Mouse (Mus musculus): ENCODE measurements around the gene Dennd1b. TPM values are rescaled to one million over a fixed set of nuclear protein-coding genes. Genes with fewer than 3 reads are reported as not detected.

The Dennd1b gene
- polyA plus RNA-seq (2014; fragmentation: Nextera tagmentation; extraction: Ambion mirVana) = 10.7 and 13.1 TPM in 2 replicates

DNA sequence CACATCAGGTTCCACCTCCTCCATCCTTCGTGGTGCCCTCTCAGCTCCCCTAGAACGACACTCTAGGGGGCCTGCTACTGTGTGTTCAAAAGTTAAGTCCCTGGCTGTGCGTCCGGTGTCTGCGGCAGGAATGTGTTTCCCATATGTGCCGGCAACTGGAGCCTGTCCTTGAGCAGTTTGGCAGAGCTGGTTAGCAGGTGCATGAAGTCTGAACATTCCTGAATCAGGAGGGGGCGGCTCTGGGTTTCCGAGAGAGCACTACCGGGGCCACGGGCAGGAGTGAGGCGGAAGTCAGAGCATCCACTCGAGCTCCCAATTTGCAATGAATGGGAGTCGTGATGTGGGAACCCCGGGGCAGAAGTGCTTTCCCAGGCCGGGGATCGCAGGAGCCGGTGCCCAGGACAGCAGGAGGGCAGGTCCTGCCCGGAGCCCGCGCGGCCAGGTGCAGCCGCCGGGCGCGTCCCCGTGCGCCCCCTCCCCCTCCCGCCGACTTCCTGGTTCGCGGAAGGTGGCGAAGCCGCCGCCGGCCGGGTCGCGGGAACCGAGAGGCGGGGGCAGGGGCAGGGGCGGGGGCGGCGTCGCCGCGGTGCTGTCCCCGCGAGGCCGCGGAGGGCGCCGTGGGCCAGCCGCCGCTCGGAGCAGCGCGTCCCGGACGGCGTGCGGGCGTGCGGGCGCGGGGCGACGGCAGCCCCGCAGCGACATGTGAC lies at the start of gene Dennd1b:
Gene Dennd1b (plus strand): TSS at position 275 of the 707 bp plus-strand sequence.
- no peaks in the 10 kb centered on the region for H3K9me3 ChIP-seq (ENCODE audit: control insufficient read depth, low read length)
- H3K9ac ChIP-seq (ENCODE audit: low read depth, low read length) = peak within 1 kb of the TSS; percentile 91
- WGBS = 1% methylated on average over 40 of the region's 69 CpGs
- peak within 1 kb of the TSS; percentile 82 for H3K4me3 ChIP-seq (ENCODE audit: low read length)
- H3K36me3 ChIP-seq (ENCODE audit: control insufficient read depth, insufficient read depth, low read length) = no peaks in the 10 kb centered on the region; the same call in 1 of the 2 replicates
- peaks cover 9% of the 10 kb centered on the region; the same call in 1 of the 2 replicates for H3K4me1 ChIP-seq (ENCODE audit: control insufficient read depth, insufficient read depth, low read length)
- peak; percentile 77 for ATAC-seq (ENCODE audit: low FRiP score, low TSS enrichment)
- peak within 1 kb of the TSS; percentile 62 for H3K4me2 ChIP-seq (replicated peaks; ENCODE audit: low read depth, low read length)
- no peaks in the 10 kb centered on the region for H3K27me3 ChIP-seq (ENCODE audit: control insufficient read depth, insufficient read depth, low read length)
- peak within 1 kb of the TSS; percentile 83 for H3K27ac ChIP-seq (ENCODE audit: low read depth, low read length)

DNA sequence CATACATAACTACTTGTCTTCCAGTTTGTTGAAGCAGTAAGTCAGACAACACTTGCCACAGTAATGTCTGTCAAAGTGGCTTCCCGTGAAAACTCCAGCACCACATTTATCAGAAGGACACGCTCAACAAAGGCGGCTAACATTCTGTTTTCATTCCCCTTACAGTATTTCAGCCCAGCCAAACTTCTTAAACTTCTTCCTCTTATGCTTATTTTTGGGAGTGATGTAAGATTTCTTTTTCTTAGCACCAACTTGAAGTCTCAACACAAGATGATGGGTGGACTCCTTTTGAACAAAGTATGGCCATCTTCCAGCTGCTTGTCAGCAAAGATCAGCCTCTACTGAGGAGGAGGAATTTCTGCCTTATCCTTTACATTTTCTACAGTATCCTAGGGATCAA lies 47.6 kb upstream of the Dennd1b start:
- Histone ChIP-seq H3K9ac (ENCODE audit: low read depth, low read length) (no peak overlapping the region), H3K4me1 (ENCODE audit: control insufficient read depth, insufficient read depth, low read length) (no peaks in the 10 kb centered on the region), H3K9me3 (ENCODE audit: control insufficient read depth, low read length) (no peaks in the 10 kb centered on the region), H3K4me3 (ENCODE audit: low read length) (no peak overlapping the region), H3K4me2 (replicated peaks; ENCODE audit: low read depth, low read length) (no peak overlapping the region), H3K36me3 (ENCODE audit: control insufficient read depth, insufficient read depth, low read length) (no peaks in the 10 kb centered on the region), H3K27ac (ENCODE audit: low read depth, low read length) (no peak overlapping the region), H3K27me3 (ENCODE audit: control insufficient read depth, insufficient read depth, low read length) (no peaks in the 10 kb centered on the region)
- no peak for ATAC-seq (ENCODE audit: low FRiP score, low TSS enrichment)
- WGBS = 98% methylated on average over 3 of the region's 3 CpGs

DNA sequence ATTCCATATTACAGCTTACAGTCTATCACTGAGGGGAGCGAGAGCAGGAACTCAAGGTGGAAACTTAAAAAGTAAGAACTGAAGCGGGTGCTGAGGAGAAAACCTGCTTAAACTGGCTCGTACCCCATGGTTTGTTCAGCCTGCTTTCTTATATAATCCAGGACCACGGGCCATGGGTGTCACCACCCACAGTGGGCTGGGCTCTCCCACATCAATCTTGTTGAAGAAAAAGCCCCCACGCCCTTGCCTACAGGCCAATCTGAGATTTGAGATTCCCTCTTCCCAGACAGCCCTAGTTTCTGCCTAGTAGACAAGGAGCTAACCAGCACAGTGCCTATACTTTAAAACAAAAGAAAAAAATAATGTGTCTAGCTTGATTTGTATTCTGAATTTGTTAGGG lies 43.6 kb upstream of the Dennd1b start:
- no peak overlapping the region for H3K27ac ChIP-seq (ENCODE audit: low read depth, low read length)
- no peak overlapping the region for H3K4me3 ChIP-seq (ENCODE audit: low read length)
- H3K36me3 ChIP-seq (ENCODE audit: control insufficient read depth, insufficient read depth, low read length) = no peaks in the 10 kb centered on the region
- H3K4me1 ChIP-seq (ENCODE audit: control insufficient read depth, insufficient read depth, low read length) = no peaks in the 10 kb centered on the region
- no peak overlapping the region for H3K9ac ChIP-seq (ENCODE audit: low read depth, low read length)
- no peak for ATAC-seq (ENCODE audit: low FRiP score, low TSS enrichment)
- WGBS = 80% methylated on average over 5 of the region's 5 CpGs
- no peak overlapping the region for H3K4me2 ChIP-seq (replicated peaks; ENCODE audit: low read depth, low read length)
- H3K9me3 ChIP-seq (ENCODE audit: control insufficient read depth, low read length) = no peaks in the 10 kb centered on the region
- no peaks in the 10 kb centered on the region for H3K27me3 ChIP-seq (ENCODE audit: control insufficient read depth, insufficient read depth, low read length)

DNA sequence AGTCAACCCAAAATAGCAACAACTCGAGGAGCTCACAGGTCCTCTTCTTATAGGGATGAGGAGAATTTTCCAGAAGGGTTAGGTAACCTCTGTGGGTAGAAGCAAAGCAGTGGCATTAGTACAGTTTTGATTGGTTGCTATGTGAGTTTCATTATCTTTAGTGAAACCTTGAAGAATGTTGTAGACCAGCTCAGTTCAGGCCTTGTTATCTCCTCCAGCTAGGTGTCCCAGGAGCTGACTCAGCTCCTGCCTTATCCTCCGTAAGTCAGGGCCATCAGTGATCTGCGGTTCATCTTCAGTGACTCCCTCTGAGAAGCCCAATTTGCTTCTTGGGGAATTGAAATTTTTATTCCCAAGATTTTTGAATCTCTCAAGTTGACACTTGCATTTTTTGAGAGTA lies 43.2 kb upstream of the Dennd1b start:
- Histone ChIP-seq H3K9ac (ENCODE audit: low read depth, low read length) (no peak overlapping the region), H3K4me2 (replicated peaks; ENCODE audit: low read depth, low read length) (no peak overlapping the region), H3K27me3 (ENCODE audit: control insufficient read depth, insufficient read depth, low read length) (no peaks in the 10 kb centered on the region), H3K27ac (ENCODE audit: low read depth, low read length) (no peak overlapping the region), H3K4me3 (ENCODE audit: low read length) (no peak overlapping the region), H3K4me1 (ENCODE audit: control insufficient read depth, insufficient read depth, low read length) (no peaks in the 10 kb centered on the region), H3K9me3 (ENCODE audit: control insufficient read depth, low read length) (no peaks in the 10 kb centered on the region), H3K36me3 (ENCODE audit: control insufficient read depth, insufficient read depth, low read length) (no peaks in the 10 kb centered on the region)
- 84% methylated on average over 3 of the region's 3 CpGs for WGBS
- no peak for ATAC-seq (ENCODE audit: low FRiP score, low TSS enrichment)

DNA sequence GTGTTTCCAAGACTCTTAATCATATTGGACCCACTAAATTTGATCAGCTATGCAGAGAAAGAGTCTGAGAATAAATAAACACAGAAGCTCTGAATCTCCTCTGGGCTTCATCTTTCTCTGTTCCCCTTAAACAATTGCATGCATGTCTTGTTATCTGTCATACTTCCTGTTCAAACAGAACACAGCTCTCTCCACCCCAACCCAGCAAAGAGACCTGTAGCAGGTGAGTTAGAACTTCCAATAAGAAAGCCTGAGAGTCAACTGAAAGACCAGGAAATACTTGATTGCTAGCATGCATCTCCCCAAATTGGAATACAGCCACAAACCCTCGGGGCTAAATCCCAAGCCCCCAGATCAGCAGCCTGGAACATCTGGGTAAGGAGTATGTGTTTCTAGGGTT lies 42.4 kb upstream of the Dennd1b start:
- no peaks in the 10 kb centered on the region for H3K9me3 ChIP-seq (ENCODE audit: control insufficient read depth, low read length)

DNA sequence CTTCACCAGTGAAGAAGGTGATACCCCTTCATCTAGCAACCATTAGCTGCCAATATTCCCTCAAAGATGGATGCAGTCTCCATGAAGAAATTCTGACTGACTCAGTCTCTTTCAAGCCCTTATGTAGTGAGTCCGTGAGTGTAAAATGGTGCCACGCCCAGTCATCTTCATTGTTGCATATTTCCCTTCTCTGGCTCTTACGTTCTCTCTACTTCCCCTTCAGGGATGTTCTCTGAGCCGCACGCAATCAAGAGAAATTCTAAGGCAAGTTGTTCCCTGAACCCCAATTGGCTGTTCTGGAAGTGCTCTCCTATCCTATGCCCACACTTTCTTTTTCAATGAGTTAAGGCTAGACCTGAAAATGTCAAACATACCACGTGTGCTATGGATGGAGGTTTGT lies 40.3 kb upstream of the Dennd1b start:
- H3K36me3 ChIP-seq (ENCODE audit: control insufficient read depth, insufficient read depth, low read length) = no peaks in the 10 kb centered on the region
- 89% methylated on average over 6 of the region's 6 CpGs for WGBS
- no peak for ATAC-seq (ENCODE audit: low FRiP score, low TSS enrichment)
- no peaks in the 10 kb centered on the region for H3K9me3 ChIP-seq (ENCODE audit: control insufficient read depth, low read length)
- no peak overlapping the region for H3K27ac ChIP-seq (ENCODE audit: low read depth, low read length)
- no peaks in the 10 kb centered on the region for H3K27me3 ChIP-seq (ENCODE audit: control insufficient read depth, insufficient read depth, low read length)
- H3K4me3 ChIP-seq (ENCODE audit: low read length) = no peak overlapping the region
- no peak overlapping the region for H3K4me2 ChIP-seq (replicated peaks; ENCODE audit: low read depth, low read length)
- no peak overlapping the region for H3K9ac ChIP-seq (ENCODE audit: low read depth, low read length)
- H3K4me1 ChIP-seq (ENCODE audit: control insufficient read depth, insufficient read depth, low read length) = no peaks in the 10 kb centered on the region

More for the DNA sequence above, 42.4 kb upstream of the Dennd1b start:
- Histone ChIP-seq H3K36me3 (ENCODE audit: control insufficient read depth, insufficient read depth, low read length) (no peaks in the 10 kb centered on the region), H3K27ac (ENCODE audit: low read depth, low read length) (no peak overlapping the region), H3K4me1 (ENCODE audit: control insufficient read depth, insufficient read depth, low read length) (no peaks in the 10 kb centered on the region), H3K4me3 (ENCODE audit: low read length) (no peak overlapping the region), H3K9ac (ENCODE audit: low read depth, low read length) (no peak overlapping the region), H3K27me3 (ENCODE audit: control insufficient read depth, insufficient read depth, low read length) (no peaks in the 10 kb centered on the region), H3K4me2 (replicated peaks; ENCODE audit: low read depth, low read length) (no peak overlapping the region)
- WGBS = 50% methylated on average over 1 of the region's 1 CpGs
- no peak for ATAC-seq (ENCODE audit: low FRiP score, low TSS enrichment)

DNA sequence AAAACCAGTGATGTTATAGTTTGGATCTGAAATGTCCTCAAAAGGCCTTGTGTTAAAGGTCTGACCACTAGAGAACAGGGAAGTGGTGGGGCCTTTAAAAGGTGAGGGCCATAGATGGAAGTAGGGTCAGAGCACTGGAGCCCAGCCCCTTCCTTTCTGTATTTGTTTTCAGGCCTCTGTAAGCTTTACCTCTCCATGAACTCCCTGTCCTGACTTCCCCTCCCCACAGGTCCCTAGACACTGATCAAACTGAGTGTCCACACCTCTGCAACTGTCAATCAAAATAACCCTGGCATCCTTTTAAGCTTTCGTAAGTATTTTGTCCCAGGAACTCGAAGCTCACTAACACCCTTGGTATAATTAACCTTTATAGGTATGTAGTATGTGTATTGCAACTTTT lies 39.0 kb upstream of the Dennd1b start:
- WGBS = 78% methylated on average over 2 of the region's 2 CpGs
- Histone ChIP-seq H3K9ac (ENCODE audit: low read depth, low read length) (no peak overlapping the region), H3K4me1 (ENCODE audit: control insufficient read depth, insufficient read depth, low read length) (peaks cover 3% of the 10 kb centered on the region; the same call in 1 of the 2 replicates), H3K36me3 (ENCODE audit: control insufficient read depth, insufficient read depth, low read length) (no peaks in the 10 kb centered on the region), H3K4me2 (replicated peaks; ENCODE audit: low read depth, low read length) (no peak overlapping the region), H3K9me3 (ENCODE audit: control insufficient read depth, low read length) (no peaks in the 10 kb centered on the region), H3K27me3 (ENCODE audit: control insufficient read depth, insufficient read depth, low read length) (no peaks in the 10 kb centered on the region), H3K27ac (ENCODE audit: low read depth, low read length) (no peak overlapping the region), H3K4me3 (ENCODE audit: low read length) (no peak overlapping the region)
- ATAC-seq (ENCODE audit: low FRiP score, low TSS enrichment) = no peak

DNA sequence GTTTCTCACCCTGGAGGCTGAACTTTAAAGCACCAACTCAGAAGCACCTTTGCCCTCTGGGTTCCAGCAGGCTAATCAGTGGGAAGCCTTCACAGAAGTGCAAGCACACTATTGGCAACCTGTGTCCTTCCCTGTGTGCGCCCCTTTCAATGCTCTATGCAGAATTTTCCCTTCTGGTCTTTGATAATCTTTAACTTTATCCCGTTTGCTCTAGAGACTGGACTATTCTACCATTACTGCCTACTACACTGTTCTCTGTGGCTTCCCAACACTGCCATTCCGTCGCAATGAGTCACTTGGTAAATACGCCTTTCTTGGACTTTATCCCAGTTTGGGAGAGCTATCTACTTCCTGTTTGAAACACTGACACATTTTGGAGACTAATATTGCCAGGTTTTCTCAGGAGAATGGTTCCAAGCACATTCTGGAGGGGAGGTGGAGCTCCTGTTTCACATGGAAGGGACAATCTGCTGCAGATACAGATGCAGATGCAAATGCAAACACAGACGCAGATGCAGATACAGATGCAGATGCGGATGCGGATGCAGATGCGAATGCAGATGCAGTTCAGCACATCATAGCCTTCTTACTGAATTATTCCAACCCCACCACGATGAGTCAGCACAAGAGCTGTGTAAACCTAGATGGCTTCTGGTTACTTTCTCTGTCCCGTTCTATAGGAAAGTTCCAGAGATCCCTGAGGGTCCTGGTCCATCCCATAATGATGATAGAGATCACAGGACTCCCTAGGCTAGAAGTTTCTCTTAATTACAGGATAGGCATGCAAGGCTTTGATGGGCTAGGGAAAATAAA lies 34.4 kb upstream of the Dennd1b start:
- no peak overlapping the region; the same call in 1 of the 2 replicates for H3K27ac ChIP-seq (ENCODE audit: low read depth, low read length)
- WGBS = 73% methylated on average over 11 of the region's 11 CpGs
- H3K4me2 ChIP-seq (replicated peaks; ENCODE audit: low read depth, low read length) = no peak overlapping the region
- H3K27me3 ChIP-seq (ENCODE audit: control insufficient read depth, insufficient read depth, low read length) = no peaks in the 10 kb centered on the region
- H3K4me1 ChIP-seq (ENCODE audit: control insufficient read depth, insufficient read depth, low read length) = peaks cover 6% of the 10 kb centered on the region; the same call in 1 of the 2 replicates
- peak; percentile 76 for ATAC-seq (ENCODE audit: low FRiP score, low TSS enrichment)
- H3K4me3 ChIP-seq (ENCODE audit: low read length) = no peak overlapping the region
- no peak overlapping the region for H3K9ac ChIP-seq (ENCODE audit: low read depth, low read length)
- no peaks in the 10 kb centered on the region for H3K9me3 ChIP-seq (ENCODE audit: control insufficient read depth, low read length)
- H3K36me3 ChIP-seq (ENCODE audit: control insufficient read depth, insufficient read depth, low read length) = no peaks in the 10 kb centered on the region

DNA sequence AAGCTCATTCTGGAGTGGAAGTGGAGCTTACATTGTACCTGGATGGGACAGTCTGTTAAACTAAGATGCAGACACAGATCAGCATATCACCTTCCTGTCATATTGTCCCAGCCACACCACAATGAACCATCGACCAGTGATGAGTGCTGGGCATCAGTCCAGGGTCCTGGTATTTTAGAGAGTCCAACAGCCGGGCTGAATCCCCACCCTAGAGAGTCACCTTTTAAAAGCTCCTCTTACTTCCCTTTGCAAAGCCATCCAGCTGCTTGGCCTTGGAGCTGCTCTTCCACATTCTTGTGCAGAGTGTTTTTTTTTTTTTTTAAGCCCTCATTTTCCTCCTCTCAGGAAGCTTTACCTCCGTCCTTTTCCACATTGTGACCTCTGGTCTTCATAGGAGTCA lies 33.2 kb upstream of the Dennd1b start:
- Histone ChIP-seq H3K4me1 (ENCODE audit: control insufficient read depth, insufficient read depth, low read length) (peaks cover 6% of the 10 kb centered on the region; the same call in 1 of the 2 replicates), H3K36me3 (ENCODE audit: control insufficient read depth, insufficient read depth, low read length) (no peaks in the 10 kb centered on the region), H3K9ac (ENCODE audit: low read depth, low read length) (no peak overlapping the region), H3K4me3 (ENCODE audit: low read length) (no peak overlapping the region), H3K27me3 (ENCODE audit: control insufficient read depth, insufficient read depth, low read length) (no peaks in the 10 kb centered on the region), H3K4me2 (replicated peaks; ENCODE audit: low read depth, low read length) (no peak overlapping the region), H3K9me3 (ENCODE audit: control insufficient read depth, low read length) (no peaks in the 10 kb centered on the region), H3K27ac (ENCODE audit: low read depth, low read length) (no peak overlapping the region)
- whole genome bisulfite sequencing = 45% methylated on average over 3 of the region's 3 CpGs
- ATAC-seq (ENCODE audit: low FRiP score, low TSS enrichment) = no peak

Measured in kidney, embryonic 14.5 days (tissue).